Mouse (Mus musculus) embryonic facial prominence, embryonic 11.5 days (tissue): Measurements from ENCODE around the gene Fars2. TPM values are rescaled to one million over a fixed set of nuclear protein-coding genes. Genes with fewer than 3 reads are reported as not detected.

ENCODE experiments used
- ATAC-seq: fragments of 200-750 bp; cut with Nextera tagmentation; replicated peaks from 2 replicates; pipeline ENCODE4 v1.8.0; 2017; ENCODE audit warnings: low read depth; ENCODE audit not compliant: insufficient number of reproducible peaks, low FRiP score, low TSS enrichment
- DNase-seq: peaks from one replicate; pipeline ENCODE4 v3.0.0-alpha.2; 2015; ENCODE audit warnings: low spot score
- H3K27ac ChIP-seq: fragments of 300-500 bp; sonication (generic); replicated peaks from 2 replicates; pipeline ENCODE4 v1.5.1; 2014; ENCODE audit warnings: mild to moderate bottlenecking, low read depth, low read length, control low read depth
- H3K27me3 ChIP-seq: fragments of 300-500 bp; sonication (generic); 2 replicates; pipeline ENCODE4 v1.6.1; 2014; ENCODE audit warnings: mild to moderate bottlenecking, low read length, moderate library complexity, mixed read lengths; ENCODE audit not compliant: control insufficient read depth, insufficient read depth
- H3K36me3 ChIP-seq: fragments of 300-500 bp; sonication (generic); replicated peaks from 2 replicates; pipeline ENCODE4 v1.6.1; 2014; ENCODE audit warnings: low read depth, mild to moderate bottlenecking, low read length, moderate library complexity, mixed read lengths; ENCODE audit not compliant: control insufficient read depth, insufficient read depth
- H3K4me1 ChIP-seq: fragments of 300-500 bp; sonication (generic); 2 replicates; pipeline ENCODE4 v1.6.1; 2014; ENCODE audit warnings: low read length, mixed read lengths; ENCODE audit not compliant: control insufficient read depth, insufficient read depth
- H3K4me2 ChIP-seq: fragments of 300-500 bp; sonication (generic); 2 replicates; pipeline ENCODE4 v1.6.1; 2014; ENCODE audit warnings: low read depth, mild to moderate bottlenecking, control low read depth, low read length, moderate library complexity
- H3K4me3 ChIP-seq: fragments of 300-500 bp; sonication (generic); 2 replicates; pipeline ENCODE4 v1.5.1; 2014; ENCODE audit warnings: low read depth, low read length, control low read depth
- H3K9ac ChIP-seq: fragments of 300-500 bp; sonication (generic); replicated peaks from 2 replicates; pipeline ENCODE4 v1.6.1; 2014; ENCODE audit warnings: mild to moderate bottlenecking, control low read depth, low read length
- H3K9me3 ChIP-seq: fragments of 300-500 bp; sonication (generic); replicated peaks from 2 replicates; pipeline ENCODE4 v1.6.1; 2016; ENCODE audit warnings: mild to moderate bottlenecking, low read length, inconsistent platforms, mixed read lengths; ENCODE audit not compliant: control insufficient read depth
- WGBS: fragments of 180-500 bp; shearing (Covaris S2); extraction: QIAGEN DNeasy Blood & Tissue Kit; methylation state at CpG from one replicate; pipeline ENCODE4 v1.1.7; 2014; 5-methylcytosine and 5-hydroxymethylcytosine counted together
- polyA plus RNA-seq: library from polyadenylated mRNA; unstranded; fragments of >200 nt; fragmentation: Nextera tagmentation; extraction: Ambion mirVana; gene quantifications from 2 replicates; pipeline ENCODE4 v1.2.1, GENCODE M21; 2014

Fars2 gene
- polyA plus RNA-seq, 1 experiment from 2014 or later: 28.1 TPM

DNA sequence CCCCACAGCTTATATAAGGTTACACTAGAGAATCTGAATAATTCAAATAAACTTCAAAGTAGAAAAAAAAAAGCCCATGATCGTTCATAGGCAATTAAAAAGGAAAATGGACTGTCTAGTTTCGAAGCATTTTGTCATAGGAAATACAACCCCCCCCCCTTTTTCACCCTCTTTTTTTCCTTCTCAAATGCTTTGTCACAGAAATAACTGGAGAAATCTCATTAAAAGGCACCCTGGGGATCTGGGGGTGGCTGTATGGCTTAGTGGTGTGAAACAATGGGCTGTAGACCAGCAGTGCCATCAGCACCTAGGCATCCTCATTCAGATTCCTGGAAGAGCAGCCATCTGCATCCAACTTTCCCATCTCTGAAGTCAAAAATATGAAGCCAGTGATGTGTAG lies 64.0 kb downstream of the Fars2 start:
- H3K36me3 ChIP-seq: no peaks in the 10 kb centered on the region
- no peaks in the 10 kb centered on the region for H3K27me3 ChIP-seq
- ATAC-seq (no peak), DNase-seq (no peak)
- no peak overlapping the region for H3K4me2 ChIP-seq
- H3K9ac ChIP-seq: no peak overlapping the region
- H3K4me1 ChIP-seq: no peaks in the 10 kb centered on the region
- WGBS: 89% methylated on average over 2 of the region's 2 CpGs
- H3K27ac ChIP-seq: no peak overlapping the region
- no peak overlapping the region for H3K4me3 ChIP-seq
- no peaks in the 10 kb centered on the region for H3K9me3 ChIP-seq

DNA sequence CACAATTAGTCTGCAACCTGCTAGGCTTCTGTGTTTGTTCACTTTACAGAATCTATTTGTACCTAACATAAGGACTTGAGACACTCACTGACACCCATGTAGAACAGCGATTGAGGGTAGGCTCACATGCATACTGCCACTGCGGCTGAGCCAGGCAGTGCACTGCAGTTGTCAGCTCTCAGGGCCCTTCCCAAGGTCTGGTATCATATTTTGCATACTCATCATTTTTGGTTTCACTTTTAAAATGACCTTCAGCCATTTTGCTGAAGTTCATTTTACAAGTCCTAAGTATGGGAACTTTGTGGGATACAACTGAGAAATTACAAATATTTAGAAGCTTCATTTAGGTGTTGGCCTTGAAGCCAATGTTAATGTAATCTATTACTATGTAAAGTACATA lies 73.4 kb downstream of the Fars2 start:
- no peak overlapping the region for H3K4me2 ChIP-seq
- no peak for DNase-seq
- H3K4me3 ChIP-seq: no peak overlapping the region
- 88% methylated on average over 2 of the region's 2 CpGs for WGBS
- H3K27me3 ChIP-seq: no peaks in the 10 kb centered on the region
- H3K9ac ChIP-seq: no peak overlapping the region
- no peak overlapping the region for H3K27ac ChIP-seq
- H3K9me3 ChIP-seq: no peaks in the 10 kb centered on the region
- ATAC-seq: no peak
- H3K4me1 ChIP-seq: no peaks in the 10 kb centered on the region
- H3K36me3 ChIP-seq: no peaks in the 10 kb centered on the region

DNA sequence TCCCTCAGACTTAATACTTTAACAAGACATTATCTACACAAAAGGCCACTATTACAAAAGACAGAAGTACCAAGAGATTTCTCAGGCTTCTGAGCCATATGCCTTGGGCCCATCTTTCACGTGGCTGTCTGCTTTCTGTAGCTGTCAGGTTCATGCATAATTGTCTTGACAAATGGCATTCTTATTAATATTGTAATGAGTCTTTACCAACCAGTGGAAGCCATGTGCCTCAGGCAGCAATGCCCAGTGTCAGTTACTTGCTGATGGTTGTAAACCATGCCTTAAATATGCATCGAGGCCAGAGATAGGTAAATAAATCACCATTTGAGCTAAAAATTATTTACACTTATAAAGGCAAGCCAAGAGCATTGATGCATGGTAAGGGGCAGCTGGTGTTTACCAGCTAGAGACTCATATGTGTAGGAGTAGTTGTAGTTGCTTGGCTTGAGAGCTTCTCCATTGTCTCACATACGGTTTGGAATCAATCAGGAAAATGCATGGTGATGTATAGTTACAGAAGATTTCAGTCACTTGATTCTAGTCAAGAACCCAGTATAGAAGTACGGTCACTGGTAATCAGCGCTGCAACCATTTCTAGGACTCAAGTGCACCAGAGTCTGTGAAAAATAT lies 76.4 kb downstream of the Fars2 start:
- DNase-seq: no peak
- H3K9ac ChIP-seq: no peak overlapping the region
- no peaks in the 10 kb centered on the region for H3K27me3 ChIP-seq
- H3K4me1 ChIP-seq: no peaks in the 10 kb centered on the region
- H3K4me3 ChIP-seq: no peak overlapping the region
- 83% methylated on average over 5 of the region's 5 CpGs for WGBS
- no peak for ATAC-seq
- no peak overlapping the region for H3K27ac ChIP-seq
- no peaks in the 10 kb centered on the region for H3K36me3 ChIP-seq
- no peaks in the 10 kb centered on the region for H3K9me3 ChIP-seq
- no peak overlapping the region for H3K4me2 ChIP-seq

DNA sequence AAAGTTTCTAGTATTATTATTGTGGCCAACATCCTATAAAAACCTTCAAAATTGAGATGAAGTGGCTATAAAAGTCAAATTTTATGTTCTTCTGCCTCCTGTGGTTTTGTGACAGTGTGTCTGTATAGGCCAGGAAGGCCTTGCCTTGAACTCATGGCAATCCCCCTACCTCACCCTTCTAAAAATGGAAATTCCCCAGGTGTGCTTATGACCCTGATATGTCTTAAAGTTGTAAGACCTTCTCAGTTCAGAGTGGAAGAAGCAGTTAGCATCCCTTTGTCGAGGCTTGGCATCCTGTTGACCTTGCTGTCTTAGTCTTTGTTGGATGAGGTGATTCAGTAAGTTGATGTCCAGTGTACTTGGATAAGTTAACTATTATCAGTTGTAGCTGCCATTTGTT lies 82.1 kb downstream of the Fars2 start:
- no peak overlapping the region for H3K9ac ChIP-seq
- H3K4me1 ChIP-seq: no peaks in the 10 kb centered on the region
- no peak overlapping the region for H3K27ac ChIP-seq
- H3K27me3 ChIP-seq: no peaks in the 10 kb centered on the region
- DNase-seq: no peak
- no peaks in the 10 kb centered on the region for H3K9me3 ChIP-seq
- H3K4me3 ChIP-seq: no peak overlapping the region
- whole genome bisulfite sequencing: 93% methylated on average over 1 of the region's 1 CpGs
- no peak for ATAC-seq
- no peak overlapping the region for H3K4me2 ChIP-seq
- no peaks in the 10 kb centered on the region for H3K36me3 ChIP-seq

DNA sequence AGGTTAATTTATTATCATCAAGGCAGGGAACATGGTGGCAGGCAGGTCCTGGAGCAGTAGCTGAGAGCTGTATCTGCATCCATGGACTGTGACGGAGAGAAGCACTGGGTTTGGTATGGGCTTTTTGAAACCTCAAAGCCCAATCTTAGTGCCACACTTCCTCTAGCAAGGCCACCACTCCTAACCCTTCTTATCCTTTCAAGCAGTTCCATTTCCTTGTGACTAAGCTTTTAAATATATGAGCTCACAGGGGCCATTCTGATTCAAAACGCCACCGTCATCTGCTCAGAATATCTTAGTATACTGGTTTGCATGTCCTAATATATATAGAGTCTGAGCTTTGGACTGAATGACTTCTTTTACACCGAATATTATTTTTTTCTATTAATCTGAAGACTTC lies 83.2 kb downstream of the Fars2 start:
- ATAC-seq (no peak), DNase-seq (no peak)
- no peaks in the 10 kb centered on the region for H3K36me3 ChIP-seq
- H3K27me3 ChIP-seq: no peaks in the 10 kb centered on the region
- no peak overlapping the region for H3K4me3 ChIP-seq
- no peak overlapping the region for H3K27ac ChIP-seq
- H3K9me3 ChIP-seq: no peaks in the 10 kb centered on the region
- H3K4me2 ChIP-seq: no peak overlapping the region
- H3K9ac ChIP-seq: no peak overlapping the region
- no peaks in the 10 kb centered on the region for H3K4me1 ChIP-seq
- WGBS: 90% methylated on average over 4 of the region's 4 CpGs

- Histone ChIP-seq H3K27me3 (no peaks in the 10 kb centered on the region), H3K4me1 (no peaks in the 10 kb centered on the region), H3K36me3 (no peaks in the 10 kb centered on the region), H3K4me2 (no peak overlapping the region), H3K4me3 (no peak overlapping the region), H3K9me3 (no peaks in the 10 kb centered on the region), H3K27ac (no peak overlapping the region), H3K9ac (no peak overlapping the region)
- ATAC-seq (no peak), DNase-seq (no peak)
- 89% methylated on average over 2 of the region's 2 CpGs for WGBS
These were observed 85.3 kb downstream of the Fars2 start for GRCm38 (mm10) chr13:36202496-36202895.

DNA sequence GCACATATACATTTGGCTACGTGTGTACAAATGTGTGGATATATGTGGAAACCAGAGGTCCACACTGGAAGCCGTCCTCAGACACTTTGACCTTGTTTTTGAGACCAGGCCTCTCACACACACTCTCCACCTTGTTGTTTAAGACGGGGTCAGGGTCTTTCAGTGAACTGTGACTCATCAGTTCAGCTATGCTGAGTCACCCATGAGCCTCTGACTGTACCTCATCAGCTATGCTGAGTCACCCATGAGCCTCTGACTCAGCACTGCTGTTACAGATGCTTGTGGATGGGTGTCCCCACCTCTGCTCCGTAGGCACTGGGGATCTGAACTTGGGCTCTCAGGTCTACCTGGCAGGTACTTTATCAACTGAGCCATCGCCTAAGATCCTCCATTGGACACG lies 85.8 kb downstream of the Fars2 start:
- H3K27me3 ChIP-seq: no peaks in the 10 kb centered on the region
- H3K9ac ChIP-seq: no peak overlapping the region
- H3K27ac ChIP-seq: no peak overlapping the region
- ATAC-seq: no peak
- DNase-seq: no peak
- H3K36me3 ChIP-seq: no peaks in the 10 kb centered on the region
- WGBS: 87% methylated on average over 6 of the region's 6 CpGs
- H3K4me3 ChIP-seq: no peak overlapping the region
- H3K4me2 ChIP-seq: no peak overlapping the region
- no peaks in the 10 kb centered on the region for H3K4me1 ChIP-seq
- H3K9me3 ChIP-seq: no peaks in the 10 kb centered on the region

GRCm38 (mm10) chr13:36204320-36204719 lies 87.1 kb downstream of the Fars2 start:
- ATAC-seq (no peak), DNase-seq (no peak)
- H3K4me2 ChIP-seq: no peak overlapping the region
- no peak overlapping the region for H3K27ac ChIP-seq
- no peaks in the 10 kb centered on the region for H3K9me3 ChIP-seq
- H3K9ac ChIP-seq: no peak overlapping the region
- no peaks in the 10 kb centered on the region for H3K36me3 ChIP-seq
- H3K4me1 ChIP-seq: no peaks in the 10 kb centered on the region
- no peak overlapping the region for H3K4me3 ChIP-seq
- WGBS: 92% methylated on average over 3 of the region's 3 CpGs
- no peaks in the 10 kb centered on the region for H3K27me3 ChIP-seq
